Mouse (Mus musculus) cerebellum, adult 2 months (tissue): ENCODE data around the gene Pigu.

Experiments used
- CTCF ChIP-seq: fragments of 200-500 bp; IDR thresholded peaks from 2 replicates; pipeline ENCODE4 v1.5.1; 2011; ENCODE audit warnings: low read depth, mild to moderate bottlenecking, control low read depth, low read length, moderate library complexity, borderline replicate concordance; ENCODE audit not compliant: insufficient read depth
- POLR2A ChIP-seq: fragments of 200-500 bp; IDR thresholded peaks from 2 replicates; pipeline ENCODE4 v1.6.1; 2011; ENCODE audit warnings: low read length, control low read depth, borderline replicate concordance; ENCODE audit not compliant: insufficient read depth

DNA sequence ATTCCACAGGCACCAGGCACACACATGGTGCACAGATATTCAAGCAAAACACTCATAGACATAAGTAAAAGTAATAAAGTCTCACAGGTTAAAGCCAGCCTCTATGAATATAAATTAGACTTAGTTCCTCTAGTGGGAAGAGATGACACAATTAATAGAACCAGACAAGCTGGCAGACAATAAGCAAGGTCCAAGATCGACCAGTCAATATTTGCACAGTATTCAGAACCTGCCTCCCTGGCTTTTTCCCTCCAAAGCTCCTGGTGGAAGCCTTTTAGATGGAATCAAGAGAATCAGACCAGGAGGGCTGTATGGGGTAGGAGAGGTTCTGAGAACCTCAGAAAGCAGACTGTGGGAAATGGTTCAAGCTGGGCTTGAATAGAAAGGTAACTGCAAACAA lies 16.7 kb upstream of the Pigu start:
- TF ChIP-seq CTCF = no peak
- no peak for TF ChIP-seq POLR2A
